Mouse (Mus musculus) spleen, embryonic (tissue): ENCODE measurements around the gene Ankrd40.

Source experiments
- CTCF ChIA-PET: fragments of 350-600 bp; sonication (Branson Sonifier 250); formaldehyde crosslinking; loops from one replicate; lab custom pipeline; 2022; lab: Charles Lee

The Ankrd40 gene

DNA sequence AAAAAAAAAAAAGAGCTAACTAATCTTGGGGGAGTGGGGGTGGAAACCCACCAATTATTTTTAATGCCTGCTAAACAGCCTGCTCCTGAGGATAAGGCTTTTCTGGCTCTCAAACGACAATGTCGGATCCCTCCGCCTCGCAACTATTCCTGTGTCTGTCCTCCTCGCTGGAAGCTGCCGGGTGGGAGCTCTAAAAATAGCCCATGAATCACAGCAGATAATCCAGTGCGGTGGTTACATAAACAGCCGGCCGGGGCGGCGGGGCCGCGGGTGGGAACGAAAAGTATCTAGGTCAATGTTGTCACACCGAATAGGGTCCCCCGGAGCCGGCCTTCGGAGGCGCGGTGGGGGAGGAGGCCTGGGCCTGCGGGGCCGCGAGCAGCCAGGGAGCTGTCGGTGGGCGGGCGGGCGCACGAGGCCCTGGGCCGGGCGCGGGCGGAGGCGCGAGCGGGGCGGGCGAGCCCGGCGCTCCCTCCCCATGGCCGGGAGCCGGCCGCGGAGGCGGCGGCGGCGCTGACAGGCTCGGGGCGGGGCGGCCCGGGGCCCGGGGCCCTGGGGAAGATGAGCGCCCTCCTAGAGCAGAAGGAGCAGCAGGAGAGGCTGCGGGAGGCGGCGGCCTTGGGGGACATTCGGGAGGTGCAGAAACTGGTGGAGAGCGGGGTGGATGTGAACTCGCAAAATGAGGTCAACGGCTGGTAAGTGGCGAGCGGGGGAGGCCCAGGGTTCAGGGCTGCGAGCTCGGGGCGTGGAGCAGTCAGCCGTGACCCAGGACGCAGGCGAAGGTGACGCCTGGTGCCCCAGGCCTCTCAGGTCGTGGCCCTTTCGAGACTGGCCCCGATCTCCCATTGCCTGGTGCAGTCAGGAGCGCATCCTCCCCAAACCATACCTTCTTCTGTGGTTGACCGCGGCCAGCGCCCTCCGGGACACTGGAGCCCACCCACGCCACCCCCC is at the start of gene Ankrd40:
Gene Ankrd40, plus strand, starts transcription at position 309 of the 951 bp plus-strand sequence.
- CTCF ChIA-PET = interaction anchor here (1.1 kb wide), 1 partner anchor 13 kb away, joined by 3 read pairs; no protein-coding TSS in a partner anchor

DNA sequence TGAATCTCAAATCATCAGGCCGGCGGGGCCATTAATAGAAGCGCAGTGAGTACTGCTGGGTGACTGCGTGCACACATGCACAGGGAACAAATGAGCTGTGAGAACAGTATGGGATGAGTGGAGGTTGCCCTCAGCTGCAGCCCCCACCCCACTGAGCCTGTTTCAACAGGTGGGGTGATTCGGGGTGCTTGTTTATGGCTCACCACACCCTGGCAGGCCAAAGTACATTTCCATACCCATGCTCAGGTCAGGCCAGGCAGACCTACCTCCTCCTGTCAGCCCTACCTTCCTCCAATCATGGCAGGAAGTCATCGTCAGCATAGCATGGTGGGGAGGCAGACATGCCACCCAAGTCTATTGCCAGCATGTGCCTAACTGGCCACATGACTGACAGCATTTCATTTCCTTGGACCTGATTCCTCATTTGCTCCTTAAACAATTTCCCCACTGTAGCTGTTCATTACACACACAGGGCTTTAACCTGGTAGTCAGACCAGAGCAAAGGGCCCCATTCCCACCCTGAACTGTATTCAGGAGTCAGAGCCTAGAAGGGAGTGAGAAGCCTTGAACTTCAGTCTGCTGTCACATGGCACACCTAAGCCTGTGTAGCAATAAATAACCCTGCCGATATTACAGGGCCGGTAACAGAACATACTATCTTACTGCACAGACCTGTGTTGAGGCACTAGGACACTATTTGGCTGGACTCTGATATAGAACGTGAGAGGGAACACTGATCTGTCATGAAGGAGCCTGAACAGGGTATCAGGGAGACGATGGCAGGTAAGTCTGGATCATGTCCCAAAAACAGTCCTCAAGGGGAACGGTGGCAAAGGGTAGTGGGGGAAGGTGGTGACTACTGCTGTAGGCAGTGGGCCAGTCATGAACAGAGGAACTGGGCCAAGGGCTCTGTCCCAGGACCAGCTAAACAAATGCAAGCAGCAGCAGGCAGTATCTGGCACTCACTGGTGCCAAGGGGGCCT is 46.3 kb upstream of the Ankrd40 start, which contains the start of gene Gm21885:
Gene Gm21885, plus strand, starts transcription at position 675 of the 983 bp plus-strand sequence.
- CTCF ChIA-PET = no interaction called here

DNA sequence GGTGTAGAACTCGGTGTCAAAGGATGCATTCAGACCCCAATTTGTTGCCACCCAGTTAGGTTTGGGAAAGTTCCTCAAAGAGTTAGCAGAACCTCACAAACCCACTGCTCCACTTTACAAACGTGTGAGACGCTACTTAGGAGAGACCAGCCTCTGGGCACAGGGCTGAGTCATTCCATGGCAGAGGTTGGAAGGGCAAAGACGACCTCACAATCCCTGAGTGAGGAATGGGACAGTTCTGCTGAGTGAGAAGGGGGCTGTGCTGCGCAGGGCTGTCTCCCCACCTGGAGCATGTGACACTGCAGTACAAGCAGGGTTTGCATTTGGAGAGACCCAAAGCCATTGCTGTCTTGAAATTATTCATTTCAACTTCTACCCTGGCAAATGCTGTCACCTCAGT is 45.5 kb upstream of the Ankrd40 start:
- CTCF ChIA-PET = no interaction called here

DNA sequence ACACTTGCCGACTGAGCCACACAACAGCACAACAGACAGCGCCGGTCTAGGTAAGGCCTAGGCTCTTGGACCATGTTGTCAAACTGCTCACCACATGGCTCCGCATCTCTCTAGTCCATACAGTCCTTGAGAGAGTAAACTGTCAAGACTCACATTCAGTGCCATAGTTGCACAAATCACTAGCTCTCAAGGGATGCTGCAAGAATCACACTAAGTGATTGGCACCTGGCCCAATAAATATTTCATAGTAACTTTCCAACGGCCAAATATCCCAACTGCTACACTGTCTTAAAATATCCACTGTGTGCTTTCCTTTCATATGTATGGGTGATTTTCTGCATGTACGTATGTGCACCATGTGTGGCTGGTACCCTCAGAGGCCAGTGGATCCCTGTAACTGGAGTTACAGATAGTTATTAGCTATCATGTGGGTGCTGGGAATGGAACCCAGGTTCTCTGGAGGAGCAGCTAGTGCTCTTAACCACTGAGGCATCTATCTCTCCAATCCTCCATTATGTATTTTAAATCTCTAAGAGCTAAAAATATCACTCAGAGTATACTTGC is 44.2 kb upstream of the Ankrd40 start:
- CTCF ChIA-PET = no interaction called here

DNA sequence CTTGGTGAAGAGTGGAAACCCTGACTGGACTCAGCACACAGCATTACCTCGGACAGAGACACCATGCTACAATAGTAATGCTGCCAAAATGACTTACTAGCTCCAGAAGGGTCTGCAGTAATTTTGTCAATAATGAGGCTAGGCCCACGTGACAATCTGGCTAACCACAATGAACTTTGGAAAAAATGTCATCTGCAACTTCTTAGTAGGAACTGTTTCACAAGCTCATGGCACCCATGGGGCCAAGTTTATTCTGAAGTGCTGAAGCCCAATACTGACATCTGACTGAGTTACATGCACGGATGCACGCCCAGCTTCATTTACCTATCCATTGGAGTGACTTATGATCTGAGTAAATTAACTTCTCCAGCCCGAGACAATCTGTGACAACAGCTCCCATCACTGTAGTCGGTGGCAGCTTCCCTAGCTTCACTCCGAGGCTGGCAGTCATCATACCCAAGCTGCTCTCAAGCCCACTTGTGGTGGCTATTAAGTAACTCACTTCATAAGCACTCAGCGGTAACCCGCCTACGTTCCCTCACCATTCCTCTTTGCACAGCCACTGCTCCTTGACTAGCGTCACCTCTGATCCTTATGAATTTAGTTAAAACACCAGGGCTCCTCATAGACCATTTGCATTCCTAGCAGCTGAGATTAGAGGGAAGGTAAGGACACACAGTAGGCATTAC is 41.8 kb upstream of the Ankrd40 start:
- CTCF ChIA-PET = no interaction called here

DNA sequence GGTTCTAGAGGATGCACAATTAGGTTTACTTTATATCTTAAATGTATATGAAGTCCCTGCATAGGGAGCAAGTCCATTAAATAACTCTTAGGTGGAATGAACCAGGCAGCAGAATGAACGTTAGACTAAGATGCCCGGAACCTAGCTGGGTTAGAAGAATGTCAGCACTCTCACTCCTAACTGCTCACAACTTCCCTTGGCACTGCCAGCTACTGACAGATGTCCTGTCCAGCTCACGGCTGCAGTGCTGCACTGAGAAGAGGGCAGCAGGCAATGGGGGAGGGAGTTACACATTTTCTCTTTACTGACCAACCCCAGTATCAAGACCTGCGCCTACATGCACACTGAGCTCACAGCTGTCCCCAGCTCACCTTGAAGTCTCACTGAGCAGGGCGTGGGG is 40.7 kb upstream of the Ankrd40 start:
- CTCF ChIA-PET = no interaction called here

DNA sequence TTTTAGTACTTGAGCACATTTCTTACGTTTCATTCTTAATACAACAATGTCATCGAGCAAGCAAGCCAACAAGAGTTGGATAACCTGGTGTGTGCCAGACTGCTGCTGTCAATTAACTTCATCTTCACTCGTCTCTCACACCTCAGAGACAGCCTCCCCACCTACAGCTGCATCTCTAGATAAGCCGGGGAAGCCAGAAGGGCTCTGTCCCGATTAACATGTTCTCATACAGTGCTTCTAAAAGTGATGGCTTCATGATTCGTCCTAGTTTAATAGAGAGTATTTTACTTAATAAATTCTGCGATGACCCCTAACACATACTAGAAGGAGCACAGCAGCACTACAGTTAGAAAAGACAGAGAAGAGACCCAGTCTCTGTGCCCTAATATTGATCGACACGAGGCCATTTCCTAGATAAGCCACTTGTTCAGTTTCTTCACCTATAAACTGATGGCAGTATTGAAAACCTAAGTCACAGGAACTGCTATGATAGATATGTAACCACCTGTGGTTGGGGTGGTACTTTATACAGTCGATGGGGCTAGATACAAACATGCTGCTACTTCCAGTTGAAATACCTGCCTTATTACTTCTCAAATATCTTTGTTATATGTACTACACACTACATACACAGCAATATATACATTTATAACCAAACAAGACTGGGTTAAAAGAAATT is 37.6 kb upstream of the Ankrd40 start:
- CTCF ChIA-PET = no interaction called here

DNA sequence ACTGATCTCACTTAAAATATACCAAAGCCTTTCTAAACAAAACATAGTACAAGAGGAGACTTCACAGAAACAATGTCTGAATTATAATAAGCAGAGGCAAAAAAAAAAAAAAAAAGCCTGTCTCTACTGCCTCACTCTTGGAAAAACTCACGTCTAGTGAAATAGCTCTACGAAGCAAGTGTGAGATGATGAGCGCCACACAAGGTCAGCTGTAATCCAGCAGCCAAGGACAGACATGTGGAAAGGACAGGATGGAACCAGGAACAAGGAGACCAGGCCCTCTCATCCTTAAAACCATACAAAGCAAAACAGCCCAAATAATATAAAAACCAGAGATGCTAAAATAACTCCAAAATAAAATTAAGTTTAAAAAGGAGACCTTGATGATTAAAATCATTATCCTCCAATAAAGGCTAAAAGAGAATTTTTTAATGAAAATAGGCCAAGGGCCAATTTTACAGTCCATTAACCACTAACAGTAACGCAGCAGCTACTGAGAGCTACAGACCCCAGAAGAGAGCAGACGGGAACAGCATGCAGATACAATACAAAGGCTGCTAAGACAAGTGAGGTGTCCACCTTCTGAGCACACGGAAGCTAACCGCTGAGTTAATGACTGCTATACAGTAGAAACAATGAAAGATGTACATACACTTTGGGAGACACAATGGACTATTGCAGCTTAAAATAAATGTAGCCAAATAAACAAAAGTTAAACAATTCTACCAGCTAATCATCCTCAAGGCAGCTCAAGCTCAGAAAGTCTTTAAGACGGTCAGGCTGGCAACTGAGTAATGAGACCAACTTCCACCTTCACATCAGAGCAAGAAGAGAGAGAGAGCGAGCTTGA is 32.6 kb upstream of the Ankrd40 start:
- CTCF ChIA-PET = interaction anchor here (0.7 kb wide), 1 partner anchor 69 kb away, joined by 11 read pairs; no protein-coding TSS in a partner anchor

DNA sequence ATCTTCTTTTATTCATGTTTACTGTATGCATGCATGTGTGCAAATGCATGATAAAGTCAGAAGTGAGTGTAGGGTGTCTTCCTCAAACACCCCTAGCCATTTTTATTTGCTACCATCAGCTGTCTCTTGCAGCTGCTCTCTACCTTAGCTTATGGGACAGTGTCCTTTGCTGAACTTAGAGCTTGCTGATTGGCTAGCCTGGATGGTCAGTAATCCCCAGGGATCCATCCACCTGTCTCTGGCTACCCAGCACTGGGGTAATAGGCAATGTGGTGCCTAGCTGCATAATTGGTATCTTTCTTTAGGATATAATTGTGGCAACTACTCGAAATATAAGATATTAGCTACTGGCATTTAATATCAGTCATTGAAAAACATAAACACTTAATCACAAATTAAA is 15.1 kb upstream of the Ankrd40 start:
- CTCF ChIA-PET = no interaction called here

DNA sequence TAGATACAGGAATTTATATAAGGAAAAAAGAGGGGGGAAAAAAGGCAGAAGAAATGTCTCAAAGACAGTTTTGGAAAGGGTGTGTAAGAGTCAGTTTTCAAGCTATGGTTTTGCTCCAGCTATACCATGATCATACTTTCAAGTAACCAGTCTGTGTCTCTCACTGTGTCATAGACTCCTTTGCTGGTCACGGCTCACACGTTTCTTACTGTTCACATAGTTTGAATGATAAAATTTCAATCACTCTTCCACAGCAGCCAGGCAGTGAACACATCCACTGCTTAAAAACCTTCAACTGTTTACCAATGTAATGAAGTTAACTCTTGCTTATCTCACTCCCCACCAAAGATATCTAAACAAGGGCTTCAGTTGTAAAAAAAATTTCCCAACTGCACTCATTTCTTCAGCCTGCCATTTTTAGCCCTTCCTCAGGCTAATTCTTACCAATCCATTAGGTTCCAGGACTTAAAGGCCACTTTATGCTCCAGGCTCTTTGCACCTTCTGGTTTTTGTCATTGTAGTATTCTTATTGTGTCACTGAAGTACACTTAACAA is 13.6 kb upstream of the Ankrd40 start:
- CTCF ChIA-PET = interaction anchor here (0.6 kb wide), 1 partner anchor 20 kb away, joined by 8 read pairs; no protein-coding TSS in a partner anchor

DNA sequence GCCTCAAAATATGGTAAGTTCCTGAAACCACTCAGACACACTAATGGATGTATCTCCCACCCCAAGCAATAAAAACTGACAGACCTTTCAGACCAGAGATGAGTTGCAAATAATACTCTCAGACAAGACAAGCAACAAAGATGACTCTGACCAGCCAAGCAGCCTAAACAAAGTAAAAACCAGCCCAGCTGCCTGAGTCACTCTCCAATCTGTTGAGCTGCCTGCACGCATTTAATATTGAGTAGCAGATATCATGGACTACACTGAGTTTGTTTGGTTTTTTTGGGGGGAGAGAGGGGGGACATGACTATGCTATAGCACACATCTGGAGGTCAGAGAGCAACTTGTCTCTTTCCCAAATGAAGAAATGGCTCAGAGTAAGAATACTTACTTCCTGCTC is 12.5 kb upstream of the Ankrd40 start:
- CTCF ChIA-PET = no interaction called here

DNA sequence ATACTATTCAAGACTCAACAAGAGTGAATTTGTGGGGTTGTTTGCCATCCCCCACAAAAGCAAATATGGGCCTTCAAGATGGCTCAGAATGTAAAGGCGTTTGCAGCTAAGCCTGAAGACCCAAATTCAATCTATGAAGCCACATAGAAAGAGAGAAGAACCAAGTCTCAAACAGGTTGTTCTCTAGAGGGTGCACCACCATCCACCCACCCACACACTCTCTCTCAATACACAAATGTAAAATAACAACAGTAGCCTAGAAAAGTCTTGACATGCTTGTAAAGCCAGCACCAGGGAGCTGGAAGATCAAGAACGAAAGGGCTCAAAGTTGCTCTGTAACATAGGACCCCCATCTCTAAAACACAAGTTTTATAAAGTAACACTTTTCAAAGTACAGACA is 11.3 kb upstream of the Ankrd40 start:
- CTCF ChIA-PET = no interaction called here

DNA sequence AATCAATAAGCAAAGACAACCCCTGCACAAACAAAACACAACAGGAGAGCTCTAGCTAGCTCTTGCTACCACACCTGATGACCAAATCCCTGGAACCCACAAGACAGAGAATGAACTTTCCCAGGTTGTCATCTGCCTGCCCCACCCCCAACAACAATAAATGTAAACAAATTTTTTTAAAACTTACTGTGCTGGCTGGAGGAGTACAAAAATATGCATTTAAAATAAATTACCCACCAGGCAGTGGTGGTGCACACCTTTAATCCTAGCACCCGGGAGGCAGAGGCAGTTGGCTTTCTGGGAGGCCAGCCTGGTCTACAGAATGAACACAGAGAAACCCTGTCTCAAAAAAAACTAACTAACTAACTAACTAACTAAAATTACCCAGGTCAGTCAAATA is 10.8 kb upstream of the Ankrd40 start:
- CTCF ChIA-PET = no interaction called here

DNA sequence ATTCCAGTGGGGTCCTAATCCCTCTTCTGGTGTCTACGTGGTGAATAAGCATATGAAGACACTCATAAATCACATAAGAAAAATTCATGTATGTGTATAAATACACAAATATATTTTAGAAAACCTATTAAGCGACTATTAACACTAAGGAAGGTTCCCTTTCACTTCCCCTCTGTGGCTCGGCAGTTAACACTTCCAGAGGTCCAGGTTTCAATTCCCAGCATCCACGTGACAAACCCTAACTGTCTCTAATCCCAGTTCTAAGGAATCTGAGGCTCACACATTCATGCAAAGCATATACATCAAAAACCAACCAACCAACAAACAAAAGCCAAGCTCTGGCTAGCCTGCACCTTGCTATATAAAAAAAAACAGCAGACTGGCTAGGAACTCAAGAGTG is 10.3 kb upstream of the Ankrd40 start:
- CTCF ChIA-PET = interaction anchor here (0.7 kb wide), 1 partner anchor 11 kb away, joined by 3 read pairs; no protein-coding TSS in a partner anchor

DNA sequence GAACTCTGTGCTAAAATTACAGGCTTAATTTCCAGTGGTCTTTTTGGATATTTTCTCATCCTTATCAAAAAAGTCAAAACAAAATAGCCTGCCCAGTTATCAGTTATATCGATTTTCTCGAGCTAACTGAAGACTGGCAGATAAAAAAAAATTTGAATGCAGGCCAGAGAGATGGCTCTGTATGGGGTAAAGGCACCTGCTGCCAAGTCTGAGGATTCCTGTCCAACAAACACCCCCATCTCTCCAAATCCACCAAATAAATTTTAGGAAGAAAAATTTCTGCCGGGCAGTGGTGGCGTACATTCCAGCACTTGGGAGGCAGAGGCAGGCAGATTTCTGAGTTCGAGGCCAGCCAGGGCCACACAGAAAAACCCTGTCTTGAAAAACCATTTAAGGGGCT is 9.7 kb upstream of the Ankrd40 start:
- CTCF ChIA-PET = interaction anchor here (0.7 kb wide), 1 partner anchor 12 kb away, joined by 3 read pairs; no protein-coding TSS in a partner anchor

DNA sequence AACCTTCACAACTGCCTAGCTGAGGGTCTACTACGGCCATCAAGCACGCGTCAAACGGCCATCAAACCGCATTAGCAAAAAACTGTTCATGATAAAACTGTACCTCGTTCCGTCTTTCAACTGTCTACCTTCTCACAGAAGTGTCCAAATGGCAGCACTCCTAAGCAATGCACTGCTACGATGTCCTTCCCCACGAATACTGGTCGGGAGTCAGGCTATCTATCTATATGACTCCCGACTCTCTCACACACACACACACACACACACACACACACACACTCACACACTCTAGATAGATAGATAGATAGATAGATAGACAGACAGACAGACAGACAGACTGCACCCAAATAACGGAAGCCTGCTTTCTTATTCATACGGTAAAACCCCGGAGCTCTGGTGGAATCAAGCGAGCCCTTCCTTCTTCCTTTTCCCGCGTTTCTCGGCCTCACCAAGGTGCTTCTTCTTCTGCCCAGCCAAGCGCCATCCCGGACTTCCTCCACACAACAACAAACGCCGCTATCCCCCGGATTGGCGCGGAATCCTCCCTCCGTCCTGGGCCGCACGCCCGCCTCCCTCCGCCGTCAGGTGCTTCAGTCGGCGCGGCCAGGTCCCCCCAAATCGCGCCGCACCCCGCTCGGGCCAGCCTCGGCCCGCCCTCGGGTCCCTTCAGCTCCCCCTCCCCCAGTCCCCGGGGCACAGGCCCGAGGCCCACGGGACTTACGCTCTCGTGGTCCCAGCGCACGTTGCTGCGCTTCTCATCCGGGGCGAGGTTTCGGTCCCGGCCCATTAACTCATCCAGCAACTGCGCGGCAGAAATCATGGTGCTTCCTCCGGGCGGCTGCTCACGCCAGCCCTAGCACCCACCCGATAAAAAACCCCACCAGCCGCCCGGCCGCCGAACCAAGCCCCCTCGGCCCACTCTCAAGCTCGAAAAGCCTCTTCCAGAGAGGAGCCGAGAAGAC is 6.6 kb upstream of the Ankrd40 start:
- CTCF ChIA-PET = interaction anchor here (0.6 to 0.7 kb wide), 2 partner anchors 15 to 684 kb away, joined by 4 to 5 read pairs; no protein-coding TSS in a partner anchor

DNA sequence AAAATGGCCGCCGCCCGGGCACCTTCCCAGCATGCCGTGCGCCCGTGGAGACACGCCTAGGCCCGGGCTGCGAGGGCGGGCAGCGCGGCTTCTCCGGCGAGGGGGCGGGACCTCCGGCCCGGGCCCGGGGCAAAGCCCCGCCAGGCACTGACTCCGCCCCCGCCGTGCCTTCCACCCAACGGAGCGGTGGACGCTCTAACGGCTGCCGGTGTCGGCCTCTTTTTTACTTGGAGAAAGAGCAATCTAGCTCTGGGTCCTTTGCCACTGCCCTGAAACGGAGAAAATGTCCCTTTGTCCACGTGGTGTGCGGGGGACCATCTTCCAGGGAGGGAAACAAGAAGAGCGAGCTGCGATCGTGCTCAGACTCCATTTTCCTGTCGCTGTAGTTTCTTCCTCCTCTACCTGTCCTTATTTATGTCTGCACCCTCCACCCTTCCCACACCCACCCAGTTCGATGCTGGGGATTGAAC is 5.8 kb upstream of the Ankrd40 start, which contains the start of gene Luc7l3:
Gene Luc7l3, minus strand, starts transcription at position 58 of the 470 bp plus-strand sequence.
- CTCF ChIA-PET = no interaction called here
